Mouse (Mus musculus): ENCODE measurements around the gene Ralgps2.

GRCm38 (mm10) chr1:156901689-156902088, 37.7 kb downstream of the Ralgps2 start:
- TF ChIP-seq POLR2A (IDR thresholded peaks at IDR 0.05; ENCODE audit: insufficient read depth, low read length) (no peak), CTCF (IDR thresholded peaks at IDR 0.05; ENCODE audit: low read depth, low read length) (no peak), EP300 (IDR thresholded peaks at IDR 0.05; ENCODE audit: insufficient read depth, low read depth, low read length) (no peak)

Data from ES-Bruce4 (cell line).